Mouse (Mus musculus) limb, embryonic 14.5 days (tissue): ENCODE measurements at regions not wholly inside any gene's neighbourhood (a gene's known extent, or its start where the extent isn't known, plus 50 kb on each side); places are given as distances from the start of the nearest gene placed in this dataset.
A peak's percentile ranks its signal among the peaks of the same experiment; 100 is the strongest.

ENCODE experiments used
- ATAC-seq: fragments of 200-750 bp; cut with Nextera tagmentation; 2 replicates; pipeline ENCODE4 v1.8.0; 2017; ENCODE audit warnings: low read depth, moderate number of reproducible peaks, moderate TSS enrichment; ENCODE audit not compliant: low FRiP score
- DNase-seq: peaks from one replicate; pipeline ENCODE4 v3.0.0-alpha.2; 2015; ENCODE audit warnings: low spot score
- H3K27ac ChIP-seq: fragments of 300-500 bp; sonication (generic); replicated peaks from 2 replicates; pipeline ENCODE4 v1.5.1; 2014; ENCODE audit warnings: low read depth, mild to moderate bottlenecking, low read length, moderate library complexity, mixed read lengths
- H3K27me3 ChIP-seq: fragments of 300-500 bp; sonication (generic); 2 replicates; pipeline ENCODE4 v1.6.1; 2014; ENCODE audit warnings: low read length, mixed read lengths; ENCODE audit not compliant: control insufficient read depth, insufficient read depth
- H3K36me3 ChIP-seq: fragments of 300-500 bp; sonication (generic); 2 replicates; pipeline ENCODE4 v1.6.1; 2014; ENCODE audit warnings: mild to moderate bottlenecking, low read length, moderate library complexity, mixed read lengths; ENCODE audit not compliant: control insufficient read depth, insufficient read depth
- H3K4me1 ChIP-seq: fragments of 300-500 bp; sonication (generic); 2 replicates; pipeline ENCODE4 v1.6.1; 2014; ENCODE audit warnings: antibody characterized with exemption, low read length, mixed read lengths; ENCODE audit not compliant: control insufficient read depth, insufficient read depth
- H3K4me2 ChIP-seq: fragments of 300-500 bp; sonication (generic); replicated peaks from 2 replicates; pipeline ENCODE4 v1.6.1; 2014; ENCODE audit warnings: low read depth, mild to moderate bottlenecking, low read length, moderate library complexity; ENCODE audit not compliant: severe bottlenecking
- H3K4me3 ChIP-seq: fragments of 300-500 bp; sonication (generic); replicated peaks from 2 replicates; pipeline ENCODE4 v1.5.1; 2014; ENCODE audit warnings: low read length
- H3K9ac ChIP-seq: fragments of 300-500 bp; sonication (generic); 2 replicates; pipeline ENCODE4 v1.6.1; 2014; ENCODE audit warnings: mild to moderate bottlenecking, low read depth, low read length, moderate library complexity; ENCODE audit not compliant: severe bottlenecking
- H3K9me3 ChIP-seq: fragments of 300-500 bp; sonication (generic); 2 replicates; pipeline ENCODE4 v1.6.1; 2016; ENCODE audit warnings: low read length; ENCODE audit not compliant: control insufficient read depth
- POLR2A ChIP-seq: fragments of 200-500 bp; IDR thresholded peaks from 2 replicates; pipeline ENCODE4 v1.8.0; 2012; ENCODE audit warnings: inconsistent platforms, mild to moderate bottlenecking, moderate library complexity, borderline replicate concordance; ENCODE audit not compliant: insufficient read depth, insufficient read length; ENCODE audit errors: extremely low read depth
- WGBS: fragments of 180-500 bp; shearing (Covaris S2); extraction: QIAGEN DNeasy Blood & Tissue Kit; methylation state at CpG from one replicate; pipeline ENCODE4 v1.1.7; 2014; 5-methylcytosine and 5-hydroxymethylcytosine counted together

GRCm38 (mm10) chr2:12049386-12049785 is 252.3 kb downstream of the Itga8 start:
- H3K27me3 ChIP-seq, result no peaks in the 10 kb centered on the region
- TF ChIP-seq POLR2A, result no peak
- H3K4me3 ChIP-seq, result no peak overlapping the region
- no peaks in the 10 kb centered on the region for H3K36me3 ChIP-seq
- ATAC-seq (no peak), DNase-seq (peak; percentile 30)
- H3K9me3 ChIP-seq, result no peaks in the 10 kb centered on the region
- H3K9ac ChIP-seq, result no peak overlapping the region
- WGBS, result 70% methylated on average over 7 of the region's 7 CpGs
- H3K4me1 ChIP-seq, result peaks cover 6% of the 10 kb centered on the region; the same call in 1 of the 2 replicates
- no peak overlapping the region for H3K27ac ChIP-seq
- no peak overlapping the region for H3K4me2 ChIP-seq

DNA sequence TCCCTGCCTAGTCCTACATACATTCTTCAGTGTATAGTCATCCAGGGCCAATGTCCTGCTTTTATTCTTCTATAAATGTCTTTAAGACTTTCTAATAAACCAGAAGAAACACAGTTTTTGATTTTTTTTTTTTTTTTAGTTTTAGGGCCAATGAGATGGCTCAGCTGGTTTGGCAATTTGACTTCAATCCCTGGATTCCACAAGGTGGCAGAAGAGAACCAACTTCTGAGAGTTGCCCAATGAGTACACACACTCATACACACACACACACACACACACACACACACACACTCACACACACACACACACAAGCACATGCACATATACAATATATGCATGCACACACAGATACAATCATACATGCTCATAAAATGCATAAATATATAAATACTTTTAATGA is 251.8 kb downstream of the Itga8 start:
- Histone ChIP-seq H3K27ac (no peak overlapping the region), H3K9ac (no peak overlapping the region), H3K9me3 (no peaks in the 10 kb centered on the region), H3K4me2 (no peak overlapping the region), H3K4me3 (no peak overlapping the region), H3K36me3 (no peaks in the 10 kb centered on the region), H3K4me1 (peaks cover 6% of the 10 kb centered on the region; the same call in 1 of the 2 replicates), H3K27me3 (no peaks in the 10 kb centered on the region)
- peak; percentile 51 for DNase-seq
- no peak for TF ChIP-seq POLR2A
- no peak for ATAC-seq

DNA sequence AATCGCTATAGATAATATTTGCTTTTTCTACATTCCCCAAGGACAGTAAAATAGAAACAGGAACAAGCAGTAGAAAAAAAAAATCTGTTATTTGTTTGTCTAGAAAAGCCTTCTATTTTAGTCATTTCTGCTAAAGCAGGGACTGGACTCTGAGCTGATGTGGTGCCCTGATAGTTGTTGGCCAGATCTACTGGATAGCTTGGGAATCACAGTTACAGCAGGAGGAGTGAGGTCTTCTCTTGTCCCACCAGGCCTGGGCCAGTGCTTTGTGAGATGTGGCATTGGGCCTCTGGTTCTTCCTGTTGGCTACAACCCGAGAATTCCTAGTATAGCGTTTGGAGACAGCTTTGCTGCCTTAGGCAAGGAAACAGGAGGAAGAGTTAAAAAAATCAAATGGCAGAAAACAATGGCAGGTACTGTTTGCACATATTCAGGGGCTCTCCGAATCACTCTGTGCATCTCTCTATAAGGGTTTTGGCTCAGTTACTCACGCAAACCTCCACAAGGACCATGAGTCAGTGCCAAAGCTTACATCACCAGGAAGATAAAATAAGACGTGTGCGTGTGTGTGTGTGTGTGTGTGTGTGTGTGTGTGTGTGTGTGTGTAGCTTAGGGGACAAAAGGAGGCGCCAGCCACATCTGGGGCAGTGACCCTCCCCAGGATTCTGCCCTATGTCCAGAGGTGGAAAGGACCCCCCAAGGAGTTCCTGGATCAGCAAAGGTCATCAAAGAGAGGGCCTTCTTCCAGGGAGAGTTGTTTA is 248.1 kb downstream of the Itga8 start:
- Histone ChIP-seq H3K36me3 (no peaks in the 10 kb centered on the region), H3K27ac (no peak overlapping the region), H3K4me1 (peaks cover 6% of the 10 kb centered on the region; the same call in 1 of the 2 replicates), H3K9ac (no peak overlapping the region), H3K4me2 (no peak overlapping the region), H3K27me3 (no peaks in the 10 kb centered on the region), H3K4me3 (no peak overlapping the region), H3K9me3 (no peaks in the 10 kb centered on the region)
- TF ChIP-seq POLR2A, result no peak
- 47% methylated on average over 8 of the region's 8 CpGs for WGBS
- DNase-seq (no peak), ATAC-seq (no peak)

DNA sequence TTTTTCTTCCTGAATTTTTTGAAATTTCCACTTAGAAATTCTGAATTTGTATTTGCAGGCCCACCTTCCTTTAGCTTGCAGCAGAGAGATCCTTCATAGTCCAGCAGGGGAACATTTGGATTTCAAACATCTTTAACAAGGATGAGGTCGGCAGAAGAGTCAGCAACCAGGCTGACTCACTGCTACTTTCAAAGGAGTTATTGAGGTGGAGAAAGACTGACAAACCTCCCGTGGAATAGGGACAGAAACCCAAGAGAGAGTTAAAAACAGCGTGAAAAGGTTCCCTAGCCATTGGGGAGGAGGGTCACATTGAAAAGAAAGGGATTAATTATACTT is 247.6 kb downstream of the Itga8 start:
- TF ChIP-seq POLR2A, result no peak
- Histone ChIP-seq H3K36me3 (no peaks in the 10 kb centered on the region), H3K27me3 (no peaks in the 10 kb centered on the region), H3K4me3 (no peak overlapping the region), H3K9ac (no peak overlapping the region), H3K27ac (no peak overlapping the region), H3K4me2 (no peak overlapping the region), H3K9me3 (no peaks in the 10 kb centered on the region), H3K4me1 (peaks cover 6% of the 10 kb centered on the region; the same call in 1 of the 2 replicates)
- no peak for ATAC-seq
- WGBS, result 42% methylated on average over 3 of the region's 3 CpGs
- DNase-seq, result no peak
